Mouse (Mus musculus): ENCODE results near the gene Usp47.
"Not testable (repeated sequence)": the region's sequence is repeated elsewhere in the genome, so short reads cannot be mapped to it uniquely, and the experiment has no call there.

The Usp47 gene

GRCm38 (mm10) chr7:112042758-112043157, 19.5 kb downstream of the Usp47 start:
- DNase-seq: peak; percentile 6 to 10

- no peak for DNase-seq
Measured at GRCm38 (mm10) chr7:112045249-112045648, 21.9 kb downstream of the Usp47 start.

GRCm38 (mm10) chr7:112045794-112046388, 22.6 kb downstream of the Usp47 start:
- no peak for DNase-seq

DNA sequence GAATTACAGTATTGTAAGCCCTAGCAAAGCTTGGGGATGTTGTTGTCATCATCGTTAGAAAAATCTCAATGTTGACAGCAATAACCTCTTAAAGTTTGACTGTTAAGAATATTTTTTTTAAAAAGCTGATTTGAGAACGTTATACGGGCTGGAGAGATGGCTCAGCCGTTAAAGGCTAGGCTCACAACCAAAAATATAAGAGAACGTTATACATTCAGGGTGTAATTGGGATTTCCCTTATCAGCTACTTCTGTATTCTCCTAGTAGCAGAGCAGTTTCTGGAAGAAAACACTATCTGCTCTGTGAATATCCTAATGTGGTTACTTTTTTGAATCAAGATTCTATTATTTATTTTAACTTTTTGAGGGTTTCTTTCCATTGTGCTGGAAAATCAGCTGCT, 25.3 kb downstream of the Usp47 start:
- DNase-seq: no peak

DNA sequence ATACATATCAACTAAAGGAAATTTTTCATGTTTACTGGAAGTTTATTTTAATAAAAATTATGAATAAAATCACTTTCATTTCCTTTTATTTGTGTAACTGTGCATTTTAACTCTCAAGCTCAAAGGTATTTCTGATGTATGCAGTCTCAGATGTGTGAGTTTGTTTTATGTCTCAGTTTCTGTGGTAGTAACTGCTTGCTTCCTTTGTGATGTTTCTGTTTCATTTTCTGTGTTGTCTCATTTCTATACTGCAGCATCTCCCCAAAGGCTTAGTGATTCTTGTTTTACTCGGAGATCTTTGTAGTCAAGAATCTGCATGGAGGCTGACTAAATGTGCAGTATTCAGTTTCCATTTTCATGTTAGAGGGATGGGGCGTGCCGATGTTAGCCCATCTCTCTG, 30.4 kb downstream of the Usp47 start:
- no peak for DNase-seq

DNA sequence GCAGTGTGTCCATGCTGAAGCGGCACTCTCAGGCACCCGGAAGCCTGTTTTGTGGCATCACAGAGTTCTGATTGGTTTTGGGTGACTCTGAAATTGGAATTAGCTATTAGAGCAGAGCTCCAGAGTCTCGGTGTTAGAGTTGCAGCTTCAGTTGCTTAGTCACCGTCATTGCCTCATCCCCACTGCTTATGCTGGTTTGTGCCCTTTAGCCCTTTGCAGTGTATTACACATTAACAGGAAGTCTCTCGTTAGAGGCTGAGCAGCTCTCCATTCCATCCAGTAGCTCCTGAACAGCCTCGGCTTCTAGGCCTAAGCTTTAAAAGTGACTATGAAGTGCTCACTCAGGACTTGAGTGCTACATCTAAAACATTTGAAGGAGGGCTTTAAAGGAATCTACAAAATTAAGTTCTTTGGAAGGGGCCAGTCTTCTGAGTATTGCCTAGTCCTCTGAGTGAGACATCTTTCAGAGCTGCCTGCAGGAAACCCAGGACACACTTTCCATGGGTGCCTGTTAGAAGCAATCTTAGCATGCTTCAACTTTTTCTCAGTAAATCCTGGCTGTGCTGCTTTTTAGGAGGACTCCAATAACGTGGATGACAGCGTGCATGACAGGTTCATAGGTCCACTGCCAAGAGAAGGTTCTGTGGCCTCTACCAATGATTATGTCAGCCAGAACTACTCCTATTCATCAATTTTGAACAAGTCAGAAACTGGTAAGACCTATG, 32.8 kb downstream of the Usp47 start:
- no peak for DNase-seq

DNA sequence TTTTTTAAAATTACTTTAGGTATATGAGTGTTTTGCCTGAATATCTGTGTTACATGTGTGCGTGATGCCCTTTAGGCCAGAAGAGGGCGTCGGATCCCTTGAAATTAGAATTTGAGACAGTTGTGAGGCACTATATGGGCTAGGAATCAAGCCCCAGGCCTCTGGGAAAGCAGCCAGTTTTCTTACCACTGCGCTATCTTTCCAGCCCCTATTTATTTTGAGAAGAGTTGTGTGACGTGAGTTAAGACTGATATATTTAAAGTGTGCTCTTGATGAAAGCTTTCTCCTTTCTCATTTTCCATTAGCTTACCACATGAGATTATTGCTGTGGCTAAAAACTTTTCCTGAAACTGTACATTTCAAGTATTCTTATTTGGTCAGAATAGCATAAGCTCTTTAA, 51.6 kb downstream of the Usp47 start:
- no peak for DNase-seq

DNA sequence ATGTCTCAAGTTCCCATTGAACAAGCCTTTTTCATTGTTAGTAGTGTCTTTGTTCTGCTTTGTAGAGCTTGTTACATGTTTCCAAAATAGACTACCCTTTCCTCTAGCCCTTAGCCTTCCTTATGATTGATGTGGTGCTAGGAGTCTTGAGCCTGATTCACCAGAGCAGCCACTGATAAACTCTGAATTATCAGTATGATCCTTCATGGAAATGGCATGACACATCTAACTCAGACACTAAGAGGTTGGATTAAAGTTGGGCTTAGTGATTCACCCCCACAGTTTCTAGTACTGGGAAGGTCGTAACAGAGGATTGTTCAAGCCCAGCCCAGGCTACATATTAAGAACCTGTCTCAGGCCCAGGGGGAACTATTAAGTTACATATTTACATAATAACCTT, 59.3 kb downstream of the Usp47 start:
- DNase-seq: no peak

DNA sequence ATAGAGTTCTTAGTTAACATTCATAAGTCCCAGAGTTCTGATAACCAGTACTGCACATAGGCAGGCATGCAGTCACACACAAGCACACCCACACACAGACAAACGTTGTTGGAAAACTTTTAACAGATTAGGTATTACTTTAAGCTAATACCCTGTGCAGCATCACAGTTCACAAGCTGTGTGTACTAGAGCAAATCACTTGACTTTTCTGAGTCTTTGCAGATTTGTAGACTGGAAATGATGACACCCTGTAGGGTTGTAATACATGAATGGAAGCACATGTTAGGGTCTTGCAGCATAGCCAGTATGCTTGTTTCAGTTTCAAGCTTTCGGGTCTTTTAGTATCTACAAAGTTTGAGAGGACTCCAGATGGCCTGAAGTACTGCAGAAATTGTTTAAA, 60.9 kb downstream of the Usp47 start:
- DNase-seq: no peak

- peak; percentile 85 to 86 for DNase-seq
Measured at GRCm38 (mm10) chr7:112085062-112085461, 61.8 kb downstream of the Usp47 start.

DNA sequence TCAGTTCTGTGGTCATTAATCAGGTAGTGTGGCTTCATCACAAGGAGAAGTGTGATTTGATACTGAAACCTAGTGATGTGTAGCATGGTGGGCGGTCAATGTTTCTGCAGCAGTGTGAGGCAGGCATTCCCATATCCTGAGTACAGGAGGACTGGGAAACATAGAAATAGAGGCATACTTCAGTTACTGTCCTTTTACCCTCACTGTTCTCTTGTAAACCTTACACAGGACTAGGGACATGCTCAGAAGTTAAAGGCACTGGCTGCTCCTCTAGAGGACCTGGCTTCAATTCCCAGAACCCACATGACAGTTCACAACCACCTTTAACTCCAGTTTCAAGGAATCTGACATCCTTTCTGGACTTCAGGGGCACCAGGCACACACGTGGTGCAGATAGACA, 62.9 kb downstream of the Usp47 start:
- no peak for DNase-seq

DNA sequence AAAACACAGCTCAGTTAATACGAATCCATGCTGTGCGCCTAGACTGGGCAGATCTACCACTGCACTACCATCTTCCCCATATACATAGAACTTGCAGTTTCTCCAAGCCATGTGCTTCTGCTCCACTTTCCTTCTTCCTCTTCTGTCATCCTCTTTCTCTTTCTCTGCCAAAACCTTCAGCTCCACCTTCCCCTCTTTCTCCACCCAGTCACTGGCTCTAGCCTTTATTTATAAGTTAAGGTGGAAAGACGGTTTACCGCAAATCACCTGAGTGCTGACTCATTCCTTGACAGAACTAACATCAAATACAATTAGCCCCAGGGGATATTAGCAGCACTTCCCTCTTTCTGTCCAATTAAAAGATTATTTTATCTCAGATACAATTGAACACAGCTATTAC, 71.6 kb downstream of the Usp47 start:
- DNase-seq: not testable (repeated sequence)

- DNase-seq: no peak
Measured at GRCm38 (mm10) chr7:112100887-112101286, 77.6 kb downstream of the Usp47 start.

DNA sequence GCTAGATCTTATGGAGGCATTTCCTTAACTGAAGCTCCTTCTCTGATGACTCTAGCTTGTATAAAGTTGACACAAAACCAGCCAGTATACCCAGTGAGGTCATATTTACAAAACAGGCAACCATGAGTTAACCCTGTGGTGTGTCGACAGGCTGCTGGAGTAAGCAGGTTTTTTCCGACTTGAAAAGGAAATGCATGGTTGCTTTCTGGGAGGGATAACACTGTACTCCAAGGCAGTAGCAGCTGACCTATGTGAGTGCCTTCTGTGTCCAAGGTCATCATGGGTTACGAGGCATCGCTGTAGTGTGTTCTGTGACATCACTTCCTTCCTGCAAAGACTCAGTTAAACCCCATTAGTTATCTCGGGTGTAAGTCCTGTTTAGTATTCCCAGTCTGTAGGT, 79.6 kb downstream of the Usp47 start:
- no peak for DNase-seq

- no peak for DNase-seq
Measured at GRCm38 (mm10) chr7:112103816-112104215, 80.5 kb downstream of the Usp47 start.

DNA sequence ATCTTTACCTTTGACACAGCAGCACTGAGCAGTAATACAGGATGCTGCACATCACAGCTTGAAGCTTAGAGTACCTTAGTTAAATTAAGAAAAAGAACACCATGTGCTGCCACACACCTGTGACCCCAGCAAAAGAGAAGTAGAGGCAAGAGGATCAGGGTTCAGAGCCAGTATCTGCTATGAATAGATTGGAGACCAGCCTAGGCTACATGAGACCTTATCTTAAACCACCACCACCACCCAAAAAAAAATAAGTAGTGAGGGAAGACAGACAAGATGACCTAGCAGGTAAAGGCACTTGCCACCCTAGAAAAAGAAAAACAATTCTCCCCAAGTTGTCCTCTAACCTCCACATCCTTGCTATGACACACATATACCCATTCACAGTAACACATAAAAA, 85.5 kb downstream of the Usp47 start:
- no peak for DNase-seq

DNA sequence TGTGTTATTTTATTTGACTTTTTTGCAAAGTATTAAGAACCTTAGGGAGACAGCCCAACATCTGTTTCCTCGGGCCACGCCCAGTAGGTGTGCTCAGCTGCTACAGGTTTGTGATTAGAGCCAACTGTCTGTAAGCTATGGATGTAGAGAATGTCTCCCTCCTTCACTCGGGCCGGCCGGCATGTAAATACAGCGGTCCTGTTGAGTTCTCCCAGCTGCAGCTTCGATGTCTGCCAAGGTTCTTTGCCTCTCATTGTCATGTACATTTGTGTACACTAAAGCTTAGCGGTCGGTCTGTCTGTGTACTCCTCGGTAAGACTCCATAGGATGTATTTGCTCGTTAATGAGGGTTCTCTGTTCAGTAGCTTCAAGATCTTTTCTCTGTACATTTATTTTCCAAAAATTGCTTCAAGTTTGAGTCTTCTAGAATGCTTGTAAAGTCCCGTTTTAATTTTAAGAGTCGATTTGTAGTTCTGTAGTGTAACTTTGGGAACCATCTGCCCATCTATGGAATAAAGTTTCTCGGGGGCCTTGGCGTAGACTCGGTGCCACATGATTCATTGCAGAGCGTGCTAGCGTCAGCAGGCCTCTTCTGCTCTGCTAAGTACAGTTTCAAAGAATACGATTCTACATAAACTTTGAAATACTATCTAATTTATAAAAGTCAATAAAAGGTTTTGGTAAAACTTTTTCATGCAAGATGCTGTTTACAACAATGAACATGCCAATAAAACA, 87.5 kb downstream of the Usp47 start:
- DNase-seq: no peak

GRCm38 (mm10) chr7:112117501-112117900, 94.2 kb downstream of the Usp47 start:
- DNase-seq: no peak

DNA sequence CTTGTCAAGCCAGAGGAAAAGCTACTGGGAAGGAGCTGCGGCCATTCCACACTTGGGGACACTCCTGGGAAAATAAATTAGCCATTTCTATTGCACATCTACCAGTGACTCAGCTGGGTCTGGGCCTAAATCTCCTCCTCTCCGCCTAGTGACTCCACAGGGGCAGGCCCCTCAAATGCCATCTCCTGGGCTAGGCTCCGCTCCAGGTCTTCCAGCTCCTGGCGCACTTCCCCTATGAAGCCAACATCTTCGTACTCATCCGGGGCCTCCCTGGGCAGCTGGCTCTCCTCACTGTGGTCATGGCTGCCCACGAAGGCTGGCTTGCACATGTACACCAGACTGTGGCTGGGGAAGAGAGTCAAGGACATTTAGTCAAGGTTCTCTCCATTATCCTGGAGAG, 94.8 kb downstream of the Usp47 start:
- no peak for DNase-seq

DNA sequence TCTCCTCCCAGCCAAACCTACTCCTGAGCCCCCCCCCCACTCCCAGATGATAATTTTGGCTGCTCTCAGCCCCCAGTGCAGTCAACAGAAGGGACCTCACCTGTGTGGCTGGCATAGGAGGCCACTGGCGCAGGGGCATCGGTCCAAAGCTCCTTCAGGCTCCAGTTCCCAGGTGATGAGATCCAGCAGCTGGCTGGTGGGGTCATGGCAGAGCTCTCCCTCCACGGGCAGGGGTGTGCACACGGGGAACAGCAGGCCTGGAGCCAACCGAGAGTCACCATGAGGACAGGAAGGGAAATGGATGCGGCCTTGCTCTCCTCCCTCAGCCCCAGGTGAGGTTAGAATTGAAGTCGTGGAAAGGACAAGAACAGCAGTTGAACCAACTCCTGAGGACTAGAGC, 95.9 kb downstream of the Usp47 start:
- DNase-seq: no peak

- DNase-seq: no peak
Measured at GRCm38 (mm10) chr7:112120861-112121810, 97.8 kb downstream of the Usp47 start.

GRCm38 (mm10) chr7:112121866-112122500, 98.7 kb downstream of the Usp47 start:
- DNase-seq: no peak

GRCm38 (mm10) chr7:112123612-112124011, 100.3 kb downstream of the Usp47 start:
- no peak for DNase-seq
